Mouse (Mus musculus) splenic B cell, adult 2 months (primary cell): ENCODE results near the gene Dnah10.

ENCODE experiments used
- DNase-seq: peaks from one replicate; pipeline ENCODE4 v3.0.0-alpha.2; 2011; ENCODE audit warnings: low read depth, low spot score
- H3K27me3 ChIP-seq: 2 replicates; pipeline ENCODE4 v1.6.1; 2012; ENCODE audit warnings: mild to moderate bottlenecking, low read length, moderate library complexity, mixed read lengths; ENCODE audit not compliant: control insufficient read depth, poor library complexity, insufficient read depth, severe bottlenecking
- H3K36me3 ChIP-seq: 2 replicates; pipeline ENCODE4 v1.6.1; 2012; ENCODE audit warnings: mild to moderate bottlenecking, low read length, moderate library complexity, mixed read lengths; ENCODE audit not compliant: control insufficient read depth, poor library complexity, insufficient read depth, severe bottlenecking

Dnah10 gene

GRCm38 (mm10) chr5:124868981-124869380 is 144.1 kb downstream of the Dnah10 start:
- Histone ChIP-seq H3K27me3 (no peaks in the 10 kb centered on the region), H3K36me3 (no peaks in the 10 kb centered on the region)
- peak; percentile 79 for DNase-seq

DNA sequence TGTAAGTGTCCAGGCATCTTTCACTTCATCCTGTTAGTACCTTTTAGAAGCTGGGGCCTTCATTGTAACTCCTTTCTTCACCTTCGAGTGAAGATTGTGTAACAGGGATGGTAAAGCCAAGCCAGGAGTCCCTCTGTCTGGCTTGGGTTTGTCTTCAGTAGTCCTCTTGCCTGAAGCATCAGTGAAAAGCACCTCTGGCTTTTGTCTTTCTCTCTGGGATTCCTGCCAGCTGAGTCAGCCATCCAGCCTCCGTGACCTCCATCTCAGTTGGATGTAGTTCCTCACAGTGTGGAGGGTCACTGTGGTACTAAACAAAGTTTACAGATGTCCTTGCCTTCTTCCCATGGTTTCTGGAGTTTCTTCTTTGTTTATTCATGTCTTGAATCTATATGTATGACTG is 147.1 kb downstream of the Dnah10 start:
- no peaks in the 10 kb centered on the region for H3K36me3 ChIP-seq
- H3K27me3 ChIP-seq = no peaks in the 10 kb centered on the region
- DNase-seq = no peak

- H3K36me3 ChIP-seq = no peaks in the 10 kb centered on the region
- peak; percentile 26 for DNase-seq
- no peaks in the 10 kb centered on the region for H3K27me3 ChIP-seq
Observed at GRCm38 (mm10) chr5:124873096-124873495, 148.2 kb downstream of the Dnah10 start.

DNA sequence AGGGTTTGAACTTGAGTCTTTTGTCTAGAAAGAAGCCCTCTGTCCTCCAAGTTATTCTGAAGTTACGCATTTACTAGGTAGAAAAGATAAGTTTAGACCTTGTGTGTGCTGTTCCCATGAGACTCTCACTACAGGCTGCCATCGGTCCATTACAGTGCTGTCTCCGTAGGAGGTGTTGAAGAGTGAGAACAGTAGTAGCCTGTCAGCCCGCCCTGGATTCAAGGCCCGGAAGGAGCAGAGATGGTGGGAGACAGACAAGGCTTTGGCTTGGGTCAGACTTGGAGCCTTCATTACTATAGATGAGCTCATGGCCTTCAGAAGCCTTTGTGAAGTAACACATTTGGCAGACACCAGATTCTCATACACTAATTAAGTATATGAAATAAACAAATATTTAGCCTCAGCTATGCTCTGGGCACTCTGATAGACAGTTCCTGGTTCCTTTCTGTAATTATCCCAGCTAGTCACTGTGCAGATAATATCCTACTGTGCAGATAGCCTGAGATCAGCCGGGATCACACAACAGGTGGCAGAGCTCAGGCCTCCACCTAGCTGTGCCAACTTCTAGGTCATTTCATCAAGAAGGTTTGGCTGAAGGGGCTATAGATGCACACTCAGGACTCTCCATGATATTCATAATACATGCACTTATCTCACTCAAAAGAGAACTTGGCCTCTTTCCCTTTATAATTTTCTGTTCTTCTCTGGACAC is 149.2 kb downstream of the Dnah10 start:
- no peak for DNase-seq
- H3K36me3 ChIP-seq = no peaks in the 10 kb centered on the region
- H3K27me3 ChIP-seq = no peaks in the 10 kb centered on the region

GRCm38 (mm10) chr5:124879251-124879650 is 154.4 kb downstream of the Dnah10 start:
- DNase-seq = no peak
- H3K36me3 ChIP-seq = no peaks in the 10 kb centered on the region
- H3K27me3 ChIP-seq = no peaks in the 10 kb centered on the region

GRCm38 (mm10) chr5:124879801-124880200 is 154.9 kb downstream of the Dnah10 start:
- H3K27me3 ChIP-seq = no peaks in the 10 kb centered on the region
- peaks cover 2% of the 10 kb centered on the region for H3K36me3 ChIP-seq
- DNase-seq = no peak

GRCm38 (mm10) chr5:124883877-124884276 is 159.0 kb downstream of the Dnah10 start:
- peaks cover 2% of the 10 kb centered on the region for H3K36me3 ChIP-seq
- H3K27me3 ChIP-seq = no peaks in the 10 kb centered on the region
- DNase-seq = no peak
